ENCODE assay signal across 9 mouse cellular contexts in genomic region chr11:105179523-105179922, GRCm38 (mm10). TPM values are rescaled to one million over a fixed set of nuclear protein-coding genes. Genes with fewer than 3 reads are reported as not detected.
A peak's percentile ranks its signal among the peaks of the same experiment; 100 is the strongest.
DNase-seq lines count a peak whose midpoint lies in the region; ATAC-seq and TF ChIP-seq lines count a peak whose summit lies in the region.
"Had no signal": no experiment of that assay in that cellular context is flagged by ENCODE, and none has a peak within 500 bp of the region (broad histone marks: within the 10 kb centered on the region; RNA-seq: fewer than 3 reads in every experiment).

No protein-coding gene starts in this region.

- TF ChIP-seq CTCF in embryonic fibroblast, embryonic 13.5 days (IDR thresholded peaks at IDR 0.05; ENCODE audit: borderline replicate concordance, insufficient read depth, low read length) = no peak

- H3K4me1 ChIP-seq in embryonic fibroblast, embryonic 13.5 days (ENCODE audit: control insufficient read depth, insufficient read depth, low read length) = no peaks in the 10 kb centered on the region
- H3K4me1 ChIP-seq in intestine, embryonic 16.5 days (ENCODE audit: control insufficient read depth, insufficient read depth, low read length) = peaks cover 15% of the 10 kb centered on the region
- H3K4me1 ChIP-seq in midbrain, embryonic 11.5 days (ENCODE audit: control insufficient read depth, insufficient read depth, low read length) = peaks cover 11% of the 10 kb centered on the region

- no peak for TF ChIP-seq POLR2A in embryonic fibroblast, embryonic 13.5 days (IDR thresholded peaks at IDR 0.05; ENCODE audit: low read depth, low read length)

- ATAC-seq in intestine, embryonic 16.5 days = no peak
- no peak for ATAC-seq in midbrain, embryonic 11.5 days (ENCODE audit: low FRiP score)

- H3K9ac ChIP-seq in intestine, embryonic 16.5 days (ENCODE audit: low read depth, low read length) = peak overlapping the region; percentile 100; the same call in 1 of the 2 replicates
- no peak overlapping the region; the same call in 1 of the 2 replicates for H3K9ac ChIP-seq in midbrain, embryonic 11.5 days (ENCODE audit: low read length)

- no peaks in the 10 kb centered on the region for H3K27me3 ChIP-seq in intestine, embryonic 16.5 days (replicated peaks; ENCODE audit: control insufficient read depth, insufficient read depth, low read length)
- H3K27me3 ChIP-seq in midbrain, embryonic 11.5 days (ENCODE audit: control insufficient read depth, insufficient read depth, low read length) = no peaks in the 10 kb centered on the region

- DNase-seq in gastrocnemius, adult 18-20 months (ENCODE audit: low spot score) = peak; percentile 36
- no peak for DNase-seq in gastrocnemius, postnatal 36 days
- DNase-seq in midbrain, embryonic 11.5 days (ENCODE audit: low spot score, missing footprints) = no peak
- DNase-seq in thymus, postnatal 25 days = no peak
- DNase-seq in urinary bladder, postnatal 10 days (ENCODE audit: low spot score) = no peak
- no peak for DNase-seq in thymus, postnatal 4 days

- intact Hi-C loops in gastrocnemius, postnatal 36 days (cut with DNase I) = loop anchor here (5.0 kb wide), 1 partner anchor 52 kb away; the partner anchor contains the start of gene Mettl2

- H3K4me2 ChIP-seq in intestine, embryonic 16.5 days (ENCODE audit: low read depth, low read length) = peak overlapping the region; percentile 87
- H3K4me2 ChIP-seq in midbrain, embryonic 11.5 days = peak overlapping the region; percentile 81

- H3K4me3 ChIP-seq in embryonic fibroblast, embryonic 13.5 days (ENCODE audit: insufficient read depth, low read length) = peak overlapping the region; percentile 58; the same call in 1 of the 2 replicates
- peak overlapping the region; percentile 98 for H3K4me3 ChIP-seq in intestine, embryonic 16.5 days (ENCODE audit: low read length)
- H3K4me3 ChIP-seq in midbrain, embryonic 11.5 days (ENCODE audit: low read depth, low read length) = peak overlapping the region; percentile 94

- H3K36me3 ChIP-seq in intestine, embryonic 16.5 days (ENCODE audit: control insufficient read depth, insufficient read depth, low read length) = peaks cover 2% of the 10 kb centered on the region
- peaks cover 4% of the 10 kb centered on the region for H3K36me3 ChIP-seq in midbrain, embryonic 11.5 days (ENCODE audit: control insufficient read depth, insufficient read depth, low read length)

- no peak overlapping the region for H3K27ac ChIP-seq in embryonic fibroblast, embryonic 13.5 days (ENCODE audit: insufficient read depth, low read length)
- no peak overlapping the region for H3K27ac ChIP-seq in intestine, embryonic 16.5 days (ENCODE audit: low read length)
- no peak overlapping the region for H3K27ac ChIP-seq in midbrain, embryonic 11.5 days (ENCODE audit: low read depth, low read length)

- H3K9me3 ChIP-seq in intestine, embryonic 16.5 days (ENCODE audit: control insufficient read depth, low read length) = no peaks in the 10 kb centered on the region
- H3K9me3 ChIP-seq in midbrain, embryonic 11.5 days (ENCODE audit: control insufficient read depth, low read length) = no peaks in the 10 kb centered on the region

- WGBS in intestine, embryonic 16.5 days = 73% methylated on average over 4 of the region's 4 CpGs
- WGBS in midbrain, embryonic 11.5 days = 94% methylated on average over 4 of the region's 4 CpGs

RNA-seq across cellular contexts. Expression of gene Tlk2, which starts 0.9 kb away (rescaled TPM):
- 10 to 100 TPM; 37.5 to 40.0 TPM for total RNA-seq in gastrocnemius, adult 18-20 months (2021)
- total RNA-seq in gastrocnemius, postnatal 36 days (2021) = 10 to 100 TPM; 37.4 to 41.1 TPM
- polyA plus RNA-seq in embryonic fibroblast, embryonic 13.5 days (2011; ENCODE audit: insufficient read length, low read depth, missing spikeins) = 86.5 and 97.2 TPM in 2 replicates
- 8.4 and 9.3 TPM in 2 replicates for polyA plus RNA-seq in intestine, embryonic 16.5 days (2015; fragmentation: Nextera tagmentation; extraction: Ambion mirVana)
- 29.4 and 33.1 TPM in 2 replicates for polyA plus RNA-seq in midbrain, embryonic 11.5 days (2014; fragmentation: Nextera tagmentation; extraction: Ambion mirVana)

RNA-seq across cellular contexts. Expression of gene Gm10842, which starts 32.8 kb away (rescaled TPM):
- total RNA-seq in gastrocnemius, adult 18-20 months (2021) = not detected
- total RNA-seq in gastrocnemius, postnatal 36 days (2021) = not detected
- not detected in 2 replicates for polyA plus RNA-seq in embryonic fibroblast, embryonic 13.5 days (2011; ENCODE audit: insufficient read length, low read depth, missing spikeins)
- not detected in 2 replicates for polyA plus RNA-seq in intestine, embryonic 16.5 days (2015; fragmentation: Nextera tagmentation; extraction: Ambion mirVana)
- not detected in 2 replicates for polyA plus RNA-seq in midbrain, embryonic 11.5 days (2014; fragmentation: Nextera tagmentation; extraction: Ambion mirVana)
- total RNA-seq: heart, postnatal 36 days had no signal

RNA-seq across cellular contexts. Expression of gene Mettl2, which starts 53.3 kb away (rescaled TPM):
- total RNA-seq in gastrocnemius, adult 18-20 months (2021) = 1 to 10 TPM; 7.4 to 7.7 TPM
- total RNA-seq in gastrocnemius, postnatal 36 days (2021) = 1 to 10 TPM; 6.0 to 8.4 TPM
- polyA plus RNA-seq in embryonic fibroblast, embryonic 13.5 days (2011; ENCODE audit: insufficient read length, low read depth, missing spikeins) = 24.1 and 26.8 TPM in 2 replicates
- 31.3 and 34.2 TPM in 2 replicates for polyA plus RNA-seq in intestine, embryonic 16.5 days (2015; fragmentation: Nextera tagmentation; extraction: Ambion mirVana)
- polyA plus RNA-seq in midbrain, embryonic 11.5 days (2014; fragmentation: Nextera tagmentation; extraction: Ambion mirVana) = 41.4 and 46.9 TPM in 2 replicates
